Mouse (Mus musculus) heart, adult 11 months (tissue): Measurements from ENCODE around the gene Gm10100.

Source experiments
- DNase-seq: peaks from one replicate; pipeline ENCODE4 v3.0.0; 2022

Gene Gm10100

DNA sequence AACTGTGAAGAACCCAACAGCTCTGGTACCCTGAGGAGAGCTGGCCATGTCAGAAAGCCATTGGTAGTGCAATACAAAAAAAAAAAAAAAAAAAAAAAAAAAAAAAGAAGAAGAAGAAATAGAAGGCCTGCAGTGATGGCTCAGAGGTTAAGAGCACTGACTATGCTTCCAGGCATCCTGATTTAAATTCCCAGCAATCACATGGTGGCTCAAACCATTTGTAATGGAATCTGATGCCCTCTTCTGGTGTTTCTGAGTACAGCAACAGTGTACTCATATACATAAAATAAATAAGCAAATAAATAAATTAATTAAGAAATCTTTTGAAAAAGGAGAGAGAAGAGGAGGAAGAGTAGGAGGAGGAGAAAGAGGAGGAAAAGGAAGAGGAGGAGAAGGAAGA lies 27.2 kb downstream of the Gm10100 start:
- no peak for DNase-seq

GRCm38 (mm10) chr10:77759582-77759981 lies 33.3 kb downstream of the Gm10100 start, which contains the start of gene Gm3233:
Gene Gm3233, minus strand, starts transcription at chr10:77759682.
- DNase-seq = peak; percentile 68

DNA sequence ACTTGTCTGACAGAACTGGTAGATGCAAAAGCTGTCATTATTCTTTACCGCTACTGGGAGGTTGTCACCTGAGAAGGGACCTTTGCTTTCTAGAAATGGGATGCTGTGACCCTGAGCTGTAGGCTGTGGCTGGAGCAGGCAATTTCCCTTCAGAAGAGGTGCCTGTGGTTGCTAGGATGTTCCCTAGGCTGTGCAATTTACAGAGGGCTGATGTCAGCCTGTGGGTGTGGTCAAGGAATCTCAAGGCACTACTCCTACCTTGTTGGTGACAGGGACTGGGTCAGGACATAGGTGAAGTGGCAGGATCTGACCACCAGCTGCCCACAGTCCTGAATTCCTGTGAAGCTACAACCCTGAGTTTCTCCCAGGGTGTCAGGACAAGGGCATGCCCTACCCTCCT lies 43.4 kb downstream of the Gm10100 start:
- peak; percentile 81 for DNase-seq

DNA sequence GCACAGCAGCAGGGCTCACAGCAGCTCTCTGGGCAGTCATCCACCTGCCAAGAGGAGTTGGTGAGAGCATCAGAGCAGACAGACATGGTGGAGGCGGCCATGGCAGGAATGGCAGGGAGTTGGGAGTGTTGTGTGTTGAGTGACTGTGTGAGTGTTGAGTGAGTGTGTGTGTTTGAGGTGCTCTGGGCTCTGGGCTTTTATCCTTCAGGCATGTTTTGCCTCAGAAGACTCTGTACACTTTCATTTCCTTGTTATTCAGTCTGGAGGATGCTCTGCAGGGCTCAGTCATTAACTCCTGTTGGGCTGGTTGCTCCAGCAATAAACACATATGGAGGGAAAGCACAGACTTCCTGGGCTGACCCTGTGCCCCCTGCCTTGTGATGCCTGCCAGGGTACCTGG lies 44.9 kb downstream of the Gm10100 start, which contains the start of gene Gm3238:
Gm3238 (minus strand) TSS at position 101 of the 400 bp plus-strand sequence.
- peak; percentile 29 for DNase-seq

DNA sequence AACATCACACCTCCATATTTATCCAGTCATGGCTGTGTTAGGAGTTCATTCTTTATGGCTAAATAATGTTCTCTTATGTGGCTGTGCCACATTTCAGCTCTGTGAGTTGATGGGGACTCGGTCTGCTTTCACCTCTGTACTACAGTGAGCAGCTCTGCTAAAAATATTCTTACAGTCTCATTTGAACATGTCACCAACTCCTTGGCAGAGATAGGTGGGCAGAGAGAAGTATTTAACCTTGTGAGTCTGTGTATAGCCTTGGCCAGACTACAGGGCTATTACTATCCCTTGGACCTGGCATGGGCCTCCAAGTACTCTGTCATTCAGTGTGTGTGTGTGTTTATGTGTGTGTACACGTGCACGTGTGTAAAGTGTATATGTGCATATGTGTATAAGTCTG lies 45.9 kb downstream of the Gm10100 start:
- peak; percentile 86 for DNase-seq
